In the genomic region with DNA sequence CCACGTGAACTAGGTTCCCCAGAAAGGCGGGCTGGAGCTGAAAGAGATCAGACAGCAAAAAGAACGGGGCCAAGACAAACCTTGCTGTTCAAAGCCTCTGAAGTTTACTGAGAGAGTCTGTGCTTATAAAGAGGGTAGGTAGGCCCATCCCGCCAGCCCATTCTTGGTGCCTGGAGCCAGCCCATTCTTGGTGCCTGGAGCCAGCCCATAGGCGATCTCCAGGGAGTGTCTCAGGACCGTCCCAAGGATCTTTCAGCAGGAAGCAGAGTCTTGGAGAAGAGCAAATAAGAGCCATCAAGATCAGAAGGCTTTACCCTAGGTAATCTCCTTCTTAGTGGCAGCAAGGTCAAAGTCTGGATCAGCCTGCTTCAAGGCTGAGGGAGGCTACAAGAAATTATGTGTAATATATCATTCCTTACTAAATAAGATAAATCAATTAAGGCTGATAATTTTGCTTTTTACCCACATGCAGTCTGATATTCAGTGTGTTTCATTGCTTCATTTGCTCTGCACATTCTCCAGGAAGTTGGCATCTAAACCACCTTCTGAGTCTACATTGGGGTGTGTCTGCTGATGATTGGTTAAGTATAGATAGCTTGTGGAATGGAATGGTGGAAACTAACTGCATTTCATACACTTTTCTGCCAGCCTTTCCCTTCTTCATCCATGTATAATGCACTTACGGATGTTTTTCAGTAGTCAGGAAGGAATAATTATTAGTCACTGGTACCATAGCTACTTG, we compare ENCODE assay signal across 22 mouse cellular contexts. TPM values are rescaled to one million over a fixed set of nuclear protein-coding genes. Genes with fewer than 3 reads are reported as not detected.
DNase-seq lines count a peak whose midpoint lies in the region; ATAC-seq and TF ChIP-seq lines count a peak whose summit lies in the region.
"Had no signal": no experiment of that assay in that cellular context is flagged by ENCODE, and none has a peak within 500 bp of the region (broad histone marks: within the 10 kb centered on the region; RNA-seq: fewer than 3 reads in every experiment).

No protein-coding gene starts in this region.

- no peaks in the 10 kb centered on the region for H3K9me3 ChIP-seq in midbrain, embryonic 11.5 days (ENCODE audit: control insufficient read depth, low read length)
- H3K9me3 ChIP-seq in midbrain, embryonic 10.5 days (replicated peaks) = no peaks in the 10 kb centered on the region
- H3K9me3 ChIP-seq: embryonic facial prominence, embryonic 13.5 days; forebrain, embryonic 15.5 days; G1E; heart, embryonic 15.5 days; hindbrain, embryonic 13.5 days had no signal

- ATAC-seq in midbrain, embryonic 11.5 days (ENCODE audit: low FRiP score) = no peak
- 0 out of 2 replicates have a peak, but pooled peaks have one; percentile 60 for ATAC-seq in erythroid progenitor cell, adult 5-6 weeks (replicated peaks; ENCODE audit: low FRiP score, poor library complexity, severe bottlenecking)
- ATAC-seq: activated CD4-positive, CD25-positive, alpha-beta regulatory T cell, adult 4 months; forebrain, embryonic 15.5 days; hindbrain, postnatal 0 days had no signal

- 97% methylated on average over 7 of the region's 7 CpGs for WGBS in midbrain, embryonic 11.5 days
- 94% methylated on average over 7 of the region's 7 CpGs for WGBS in midbrain, embryonic 10.5 days
- 61% methylated on average over 7 of the region's 7 CpGs for WGBS in small intestine, adult 2 months

- no peak overlapping the region for H3K4me2 ChIP-seq in midbrain, embryonic 11.5 days
- H3K4me2 ChIP-seq: embryonic facial prominence, embryonic 13.5 days; forebrain, embryonic 15.5 days; heart, embryonic 11.5 days; heart, embryonic 15.5 days; hindbrain, embryonic 13.5 days had no signal

- DNase-seq in midbrain, embryonic 11.5 days (ENCODE audit: low spot score, missing footprints) = peak; percentile 75
- no peak for DNase-seq in midbrain, embryonic 10.5 days (ENCODE audit: low spot score)
- no peak for DNase-seq in gastrocnemius, postnatal 4 days (ENCODE audit: low spot score in 2 of 2)
- no peak for DNase-seq in left cerebral cortex, postnatal 4 days
- DNase-seq: adrenal gland, adult 2 months; adrenal gland, postnatal 25 days; cerebellum, adult 18-20 months; cerebellum, adult 9-11 months; cerebellum, postnatal 36 days; gastrocnemius, postnatal 10 days; heart, adult 2 months; heart, postnatal 14 days had no signal

- TF ChIP-seq POLR2A in small intestine, adult 2 months (IDR thresholded peaks at IDR 0.05; ENCODE audit: low read depth, low read length) = no peak

- H3K27ac ChIP-seq in midbrain, embryonic 11.5 days (ENCODE audit: low read depth, low read length) = no peak overlapping the region
- H3K27ac ChIP-seq in midbrain, embryonic 10.5 days (replicated peaks) = no peak overlapping the region
- H3K27ac ChIP-seq in small intestine, adult 2 months (ENCODE audit: insufficient read depth, low read depth, low read length) = peak overlapping the region; percentile 65
- H3K27ac ChIP-seq: embryonic facial prominence, embryonic 13.5 days; forebrain, embryonic 15.5 days; heart, adult 2 months; heart, embryonic 15.5 days; hindbrain, embryonic 13.5 days; hindbrain, postnatal 0 days had no signal

- H3K27me3 ChIP-seq in midbrain, embryonic 11.5 days (ENCODE audit: control insufficient read depth, insufficient read depth, low read length) = no peaks in the 10 kb centered on the region
- no peaks in the 10 kb centered on the region for H3K27me3 ChIP-seq in midbrain, embryonic 10.5 days (ENCODE audit: low read depth, poor library complexity, severe bottlenecking)
- H3K27me3 ChIP-seq in small intestine, adult 2 months (ENCODE audit: control insufficient read depth, insufficient read depth, low read length) = no peaks in the 10 kb centered on the region
- H3K27me3 ChIP-seq: embryonic facial prominence, embryonic 13.5 days; forebrain, embryonic 15.5 days; heart, embryonic 15.5 days; hindbrain, embryonic 13.5 days had no signal

- intact Hi-C loops in left cerebral cortex, postnatal 4 days (cut with DNase I) = no loop called here

- no peak for TF ChIP-seq CTCF in small intestine, adult 2 months (IDR thresholded peaks at IDR 0.05; ENCODE audit: extremely low read depth, insufficient read length, insufficient replicate concordance, low read depth, low read length)

- H3K36me3 ChIP-seq in midbrain, embryonic 11.5 days (ENCODE audit: control insufficient read depth, insufficient read depth, low read length) = peaks cover 4% of the 10 kb centered on the region; the same call in 1 of the 2 replicates
- H3K36me3 ChIP-seq in midbrain, embryonic 10.5 days = peaks cover 51% of the 10 kb centered on the region
- peaks cover 11% of the 10 kb centered on the region for H3K36me3 ChIP-seq in small intestine, adult 2 months (ENCODE audit: control insufficient read depth, insufficient read depth, low read length)

- no peak overlapping the region for H3K4me3 ChIP-seq in midbrain, embryonic 11.5 days (ENCODE audit: low read depth, low read length)
- no peak overlapping the region for H3K4me3 ChIP-seq in midbrain, embryonic 10.5 days
- H3K4me3 ChIP-seq in small intestine, adult 2 months (ENCODE audit: low read depth, low read length) = no peak overlapping the region
- H3K4me3 ChIP-seq: embryonic facial prominence, embryonic 13.5 days; forebrain, embryonic 15.5 days; heart, adult 2 months; heart, embryonic 15.5 days; hindbrain, embryonic 13.5 days had no signal

- no peaks in the 10 kb centered on the region for H3K4me1 ChIP-seq in midbrain, embryonic 11.5 days (ENCODE audit: control insufficient read depth, insufficient read depth, low read length)
- H3K4me1 ChIP-seq in midbrain, embryonic 10.5 days = no peaks in the 10 kb centered on the region
- 0 out of 2 replicates have a peak, but pooled peaks cover 4% of the 10 kb centered on the region for H3K4me1 ChIP-seq in small intestine, adult 2 months (ENCODE audit: control insufficient read depth, insufficient read depth, insufficient read length, low read length)
- H3K4me1 ChIP-seq: embryonic facial prominence, embryonic 13.5 days had no signal

- no peak overlapping the region for H3K9ac ChIP-seq in midbrain, embryonic 11.5 days (ENCODE audit: low read length)
- H3K9ac ChIP-seq: embryonic facial prominence, embryonic 13.5 days; forebrain, embryonic 15.5 days; heart, embryonic 15.5 days; hindbrain, embryonic 13.5 days had no signal

RNA-seq across cellular contexts. Expression of a gene that starts 8.2 kb away (rescaled TPM):
- 72.0 and 72.1 TPM in 2 replicates for polyA plus RNA-seq in midbrain, embryonic 11.5 days (2014; fragmentation: Nextera tagmentation; extraction: Ambion mirVana)
- 71.1 and 71.9 TPM in 2 replicates for polyA plus RNA-seq in midbrain, embryonic 10.5 days (2016; fragmentation: Nextera tagmentation; extraction: Ambion mirVana)
- 42.2 and 53.2 TPM in 2 replicates for total RNA-seq in erythroid progenitor cell, adult 5-6 weeks (2015; ENCODE audit: low replicate concordance)
- total RNA-seq in erythroid progenitor cell, adult 5-6 weeks (2017; ENCODE audit: low replicate concordance) = 31.3 and 51.7 TPM in 2 replicates
- polyA plus RNA-seq in small intestine, adult 2 months (2012; rRNA removed) = 1.5 and 2.2 TPM in 2 replicates
- total RNA-seq in gastrocnemius, postnatal 4 days (2021) = 10 to 100 TPM; 46.8 to 52.8 TPM
- 10 to 100 TPM; 62.0 to 64.2 TPM for total RNA-seq in left cerebral cortex, postnatal 4 days (2021)
